Mouse (Mus musculus) liver, adult 2 months (tissue): ENCODE measurements at regions not wholly inside any gene's neighbourhood (a gene's known extent, or its start where the extent isn't known, plus 50 kb on each side); places are given as distances from the start of the nearest gene placed in this dataset.

Source experiments
- DNase-seq: peaks from one replicate; pipeline ENCODE4 v3.0.0-alpha.2; 2011; ENCODE audit warnings: low read depth, low spot score; ENCODE audit errors: extremely low read depth
- H3K27ac ChIP-seq: fragments of 200-500 bp; replicated peaks from 2 replicates; pipeline ENCODE4 v1.5.1; 2012; ENCODE audit warnings: low read depth, mild to moderate bottlenecking, control low read depth, inconsistent platforms, low read length; ENCODE audit not compliant: insufficient read depth
- H3K27me3 ChIP-seq: fragments of 200-500 bp; 2 replicates; pipeline ENCODE4 v1.6.1; 2012; ENCODE audit warnings: mild to moderate bottlenecking, moderate library complexity, low read length, inconsistent platforms; ENCODE audit not compliant: control insufficient read depth, insufficient read depth
- H3K36me3 ChIP-seq: fragments of 200-500 bp; 2 replicates; pipeline ENCODE4 v1.6.1; 2012; ENCODE audit warnings: low read length, inconsistent platforms; ENCODE audit not compliant: control insufficient read depth, insufficient read depth
- H3K4me1 ChIP-seq: fragments of 200-500 bp; 2 replicates; pipeline ENCODE4 v1.6.1; 2011; ENCODE audit warnings: low read length; ENCODE audit not compliant: control insufficient read depth, insufficient read depth
- H3K4me3 ChIP-seq: fragments of 200-500 bp; 2 replicates; pipeline ENCODE4 v1.5.1; 2011; ENCODE audit warnings: low read depth, mild to moderate bottlenecking, control low read depth, low read length, moderate library complexity; ENCODE audit not compliant: insufficient read depth
- H3K79me2 ChIP-seq: fragments of 200-500 bp; 2 replicates; pipeline ENCODE4 v1.6.1; 2012; ENCODE audit warnings: inconsistent platforms, mild to moderate bottlenecking, low read length, moderate library complexity; ENCODE audit not compliant: control insufficient read depth, insufficient read depth
- H3K9ac ChIP-seq: fragments of 200-500 bp; 2 replicates; pipeline ENCODE4 v1.6.1; 2012; ENCODE audit warnings: low read depth, mild to moderate bottlenecking, control low read depth, inconsistent platforms, low read length
- CTCF ChIP-seq: fragments of 200-500 bp; IDR thresholded peaks from 2 replicates; pipeline ENCODE4 v1.5.1; 2011; ENCODE audit warnings: low read depth, low read length, control low read depth
- POLR2A ChIP-seq: fragments of 200-500 bp; IDR thresholded peaks from 2 replicates; pipeline ENCODE4 v1.6.1; 2011; ENCODE audit warnings: low read length, control low read depth; ENCODE audit not compliant: insufficient read depth; ENCODE audit errors: extremely low read depth
- WGBS: fragments of 180-500 bp; shearing (Covaris S2); methylation state at CpG from one replicate; pipeline ENCODE4 v1.1.7; 2018; 5-methylcytosine and 5-hydroxymethylcytosine counted together

DNA sequence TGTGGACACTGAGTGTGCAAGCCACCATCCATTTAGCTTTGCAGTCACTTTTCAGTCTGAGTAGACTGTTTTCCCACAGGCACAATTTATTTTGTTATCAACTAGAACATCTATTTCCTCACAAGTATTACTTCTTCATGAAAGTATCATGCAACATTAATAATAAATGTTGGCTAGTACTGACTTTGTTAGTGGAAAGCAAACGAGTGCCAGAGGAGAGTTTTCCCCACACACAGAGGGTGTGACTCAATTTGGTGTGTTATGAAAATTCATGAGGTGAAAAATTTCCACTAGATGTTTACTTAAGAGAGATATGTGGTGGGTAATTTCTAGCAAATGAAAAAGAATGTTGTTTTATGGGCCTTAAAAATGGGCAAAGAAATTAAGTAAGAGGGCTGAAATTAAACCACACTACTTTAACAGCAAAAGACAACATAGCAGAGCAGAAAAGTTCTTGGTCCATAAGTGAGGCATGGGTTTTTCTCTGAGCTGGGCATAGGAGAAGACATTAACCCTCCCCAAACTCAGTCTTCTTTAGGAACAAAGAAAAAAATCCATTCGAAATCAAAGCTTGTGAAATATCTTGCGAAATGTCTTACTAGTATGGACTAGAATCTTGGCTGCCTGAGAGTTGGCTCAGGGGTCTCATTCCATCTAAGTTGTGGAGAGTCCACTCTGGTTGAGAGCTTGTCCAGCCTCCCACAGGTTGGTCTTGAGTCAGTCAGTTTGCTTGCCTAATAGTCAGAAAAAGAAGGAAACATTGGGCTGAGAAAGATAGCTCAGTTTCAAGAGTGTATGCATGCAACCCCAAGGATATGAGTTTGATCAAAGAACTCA is 419.1 kb downstream of the Btbd3 start:
- TF ChIP-seq POLR2A (no peak), CTCF (no peak)
- 63% methylated on average over 3 of the region's 3 CpGs for WGBS
- Histone ChIP-seq H3K4me1 (no peaks in the 10 kb centered on the region), H3K27ac (no peak overlapping the region), H3K36me3 (no peaks in the 10 kb centered on the region), H3K27me3 (no peaks in the 10 kb centered on the region), H3K79me2 (no peaks in the 10 kb centered on the region), H3K4me3 (no peak overlapping the region), H3K9ac (no peak overlapping the region)
- DNase-seq: no peak

- H3K27ac ChIP-seq: no peak overlapping the region
- H3K27me3 ChIP-seq: no peaks in the 10 kb centered on the region
- no peaks in the 10 kb centered on the region for H3K36me3 ChIP-seq
- H3K79me2 ChIP-seq: no peaks in the 10 kb centered on the region
- no peak for TF ChIP-seq CTCF
- no peak for TF ChIP-seq POLR2A
- no peaks in the 10 kb centered on the region for H3K4me1 ChIP-seq
- H3K9ac ChIP-seq: no peak overlapping the region
- H3K4me3 ChIP-seq: no peak overlapping the region
- no peak for DNase-seq
These were observed 431.9 kb downstream of the Btbd3 start for GRCm38 (mm10) chr2:138688140-138688871.

GRCm38 (mm10) chr2:138689497-138689896 is 433.1 kb downstream of the Btbd3 start:
- no peaks in the 10 kb centered on the region for H3K4me1 ChIP-seq
- DNase-seq: no peak
- H3K36me3 ChIP-seq: no peaks in the 10 kb centered on the region
- no peak overlapping the region for H3K27ac ChIP-seq
- no peaks in the 10 kb centered on the region for H3K79me2 ChIP-seq
- 80% methylated on average over 5 of the region's 5 CpGs for WGBS
- no peak overlapping the region for H3K4me3 ChIP-seq
- no peaks in the 10 kb centered on the region for H3K27me3 ChIP-seq
- no peak overlapping the region for H3K9ac ChIP-seq
- TF ChIP-seq POLR2A: no peak
- TF ChIP-seq CTCF: no peak

- no peak overlapping the region for H3K9ac ChIP-seq
- TF ChIP-seq CTCF: no peak
- no peak for TF ChIP-seq POLR2A
- 77% methylated on average over 4 of the region's 4 CpGs for WGBS
- H3K4me3 ChIP-seq: no peak overlapping the region
- no peak for DNase-seq
- H3K79me2 ChIP-seq: no peaks in the 10 kb centered on the region
- H3K36me3 ChIP-seq: no peaks in the 10 kb centered on the region
- no peaks in the 10 kb centered on the region for H3K27me3 ChIP-seq
- H3K4me1 ChIP-seq: no peaks in the 10 kb centered on the region
- no peak overlapping the region for H3K27ac ChIP-seq
These were observed 446.4 kb downstream of the Btbd3 start for GRCm38 (mm10) chr2:138702783-138703182.

DNA sequence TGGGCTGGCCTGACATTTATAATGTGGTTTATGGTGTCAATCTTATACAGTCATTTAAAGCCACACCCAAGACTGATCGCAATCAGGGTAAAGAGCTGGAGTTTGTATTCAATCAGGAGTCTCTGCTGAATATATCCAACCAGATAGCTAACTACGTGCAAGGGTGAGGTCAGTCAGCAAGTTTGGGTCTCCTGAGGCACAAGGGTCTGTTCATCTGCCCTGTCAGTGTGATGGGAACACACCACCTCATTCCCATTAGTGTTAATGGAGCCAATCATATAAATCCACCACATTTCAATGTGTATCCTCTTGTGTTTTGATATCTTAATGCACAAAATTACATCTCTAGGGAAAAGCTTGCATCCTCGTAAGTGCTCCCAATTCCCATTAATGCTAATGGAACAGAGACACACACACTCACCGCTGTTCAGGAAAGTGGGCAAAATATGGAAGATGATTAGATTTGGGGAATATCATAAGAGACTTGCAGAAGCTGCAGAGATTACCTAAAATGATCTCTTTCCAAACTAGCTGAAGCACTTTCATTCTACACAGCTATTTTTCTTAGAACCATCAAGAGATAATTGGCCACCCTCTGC is 447.7 kb downstream of the Btbd3 start:
- WGBS: 78% methylated on average over 4 of the region's 4 CpGs
- Histone ChIP-seq H3K9ac (no peak overlapping the region), H3K4me1 (no peaks in the 10 kb centered on the region), H3K79me2 (no peaks in the 10 kb centered on the region), H3K27me3 (no peaks in the 10 kb centered on the region), H3K36me3 (no peaks in the 10 kb centered on the region), H3K4me3 (no peak overlapping the region), H3K27ac (no peak overlapping the region)
- no peak for DNase-seq
- TF ChIP-seq POLR2A (no peak), CTCF (no peak)
